ENCODE assay signal across 23 mouse cellular contexts in genomic region chr14:47127987-47128386, GRCm38 (mm10).
"Had no signal": no experiment of that assay in that cellular context is flagged by ENCODE, and none has a peak within 500 bp of the region (broad histone marks: within the 10 kb centered on the region; RNA-seq: fewer than 3 reads in every experiment).

No protein-coding gene starts in this region.

- H3K27ac ChIP-seq: liver, embryonic 13.5 days; liver, embryonic 15.5 days; lung, embryonic 15.5 days; macrophage; midbrain, embryonic 10.5 days; midbrain, embryonic 12.5 days; neural tube, embryonic 13.5 days; neural tube, embryonic 15.5 days had no signal

- DNase-seq: liver, embryonic 13.5 days; liver, postnatal 0 days; lung, adult 2 months; lung, postnatal 36 days; midbrain, embryonic 14.5 days; retina, postnatal 1 day; right cerebral cortex, adult 18-20 months; right cerebral cortex, postnatal 25 days; right cerebral cortex, postnatal 4 days; spleen, adult 18-20 months; thymus, adult 2 months; thymus, postnatal 25 days; thymus, postnatal 4 days had no signal

- H3K4me1 ChIP-seq: liver, embryonic 13.5 days; liver, embryonic 15.5 days; lung, embryonic 15.5 days; midbrain, embryonic 10.5 days; midbrain, embryonic 12.5 days; neural tube, embryonic 13.5 days; neural tube, embryonic 15.5 days had no signal

- H3K27me3 ChIP-seq: liver, embryonic 13.5 days; liver, embryonic 15.5 days; lung, embryonic 15.5 days; midbrain, embryonic 12.5 days; neural tube, embryonic 13.5 days; neural tube, embryonic 15.5 days had no signal

- H3K9ac ChIP-seq: liver, embryonic 13.5 days; liver, embryonic 15.5 days; liver, postnatal 0 days; lung, embryonic 15.5 days; midbrain, embryonic 12.5 days; neural tube, embryonic 13.5 days; neural tube, embryonic 15.5 days had no signal

- H3K36me3 ChIP-seq: liver, embryonic 13.5 days; liver, embryonic 15.5 days; lung, embryonic 15.5 days; midbrain, embryonic 10.5 days; midbrain, embryonic 12.5 days; neural tube, embryonic 13.5 days; neural tube, embryonic 15.5 days had no signal

- H3K4me3 ChIP-seq: liver, embryonic 13.5 days; liver, embryonic 15.5 days; lung, embryonic 15.5 days; midbrain, embryonic 10.5 days; midbrain, embryonic 12.5 days; myocyte; neural tube, embryonic 13.5 days; neural tube, embryonic 15.5 days had no signal

- H3K4me2 ChIP-seq: liver, embryonic 11.5 days; liver, embryonic 13.5 days; liver, embryonic 15.5 days; lung, embryonic 15.5 days; midbrain, embryonic 12.5 days; neural tube, embryonic 13.5 days; neural tube, embryonic 15.5 days had no signal

- ATAC-seq: liver, postnatal 0 days; midbrain, embryonic 16.5 days had no signal

- H3K9me3 ChIP-seq: liver, embryonic 13.5 days; liver, embryonic 15.5 days; lung, embryonic 15.5 days; midbrain, embryonic 10.5 days; midbrain, embryonic 12.5 days; neural tube, embryonic 13.5 days; neural tube, embryonic 15.5 days had no signal
